Mouse (Mus musculus) midbrain, embryonic 16.5 days (tissue): ENCODE measurements around the gene Slc4a5. TPM values are rescaled to one million over a fixed set of nuclear protein-coding genes. Genes with fewer than 3 reads are reported as not detected.

Source experiments
- ATAC-seq: fragments of 200-750 bp; cut with Nextera tagmentation; 2 replicates; pipeline ENCODE4 v1.8.0; 2017; ENCODE audit warnings: moderate TSS enrichment
- H3K27ac ChIP-seq: fragments of 300-500 bp; sonication (generic); 2 replicates; pipeline ENCODE4 v1.5.1; 2014; ENCODE audit warnings: mild to moderate bottlenecking, low read length, mixed read lengths
- H3K27me3 ChIP-seq: fragments of 300-500 bp; sonication (generic); 2 replicates; pipeline ENCODE4 v1.6.1; 2014; ENCODE audit warnings: low read depth, low read length, mixed read lengths; ENCODE audit not compliant: control insufficient read depth, insufficient read depth
- H3K36me3 ChIP-seq: fragments of 300-500 bp; sonication (generic); 2 replicates; pipeline ENCODE4 v1.6.1; 2014; ENCODE audit warnings: mild to moderate bottlenecking, low read length, moderate library complexity, mixed read lengths; ENCODE audit not compliant: control insufficient read depth, insufficient read depth
- H3K4me1 ChIP-seq: fragments of 300-500 bp; sonication (generic); 2 replicates; pipeline ENCODE4 v1.6.1; 2014; ENCODE audit warnings: mild to moderate bottlenecking, low read length, mixed read lengths; ENCODE audit not compliant: control insufficient read depth, insufficient read depth
- H3K4me2 ChIP-seq: fragments of 300-500 bp; sonication (generic); 2 replicates; pipeline ENCODE4 v1.6.1; 2014; ENCODE audit warnings: mild to moderate bottlenecking, low read length, mixed read lengths
- H3K4me3 ChIP-seq: fragments of 300-500 bp; sonication (generic); 2 replicates; pipeline ENCODE4 v1.5.1; 2014; ENCODE audit warnings: low read depth, mild to moderate bottlenecking, low read length, moderate library complexity, mixed read lengths
- H3K9ac ChIP-seq: fragments of 300-500 bp; sonication (generic); 2 replicates; pipeline ENCODE4 v1.6.1; 2014; ENCODE audit warnings: low read depth, low read length, mixed read lengths
- H3K9me3 ChIP-seq: fragments of 300-500 bp; sonication (generic); replicated peaks from 2 replicates; pipeline ENCODE4 v1.6.1; 2014; ENCODE audit warnings: mild to moderate bottlenecking, low read length, mixed read lengths; ENCODE audit not compliant: control insufficient read depth, poor library complexity, severe bottlenecking
- WGBS: fragments of 180-500 bp; shearing (Covaris S2); extraction: QIAGEN DNeasy Blood & Tissue Kit; methylation state at CpG from one replicate; pipeline ENCODE4 v1.1.7; 2014; 5-methylcytosine and 5-hydroxymethylcytosine counted together
- polyA plus RNA-seq: library from polyadenylated mRNA; unstranded; fragments of >200 nt; fragmentation: Nextera tagmentation; extraction: Ambion mirVana; gene quantifications from 2 replicates; pipeline ENCODE4 v1.2.1, GENCODE M21; 2015

Gene Slc4a5
- polyA plus RNA-seq, 1 experiment from 2014 or later: 0.49 TPM

- ATAC-seq: no peak
- 96% methylated on average over 3 of the region's 3 CpGs for WGBS
- H3K27me3 ChIP-seq: no peaks in the 10 kb centered on the region
- H3K9ac ChIP-seq: no peak overlapping the region
- no peaks in the 10 kb centered on the region for H3K9me3 ChIP-seq
- H3K36me3 ChIP-seq: 0 out of 2 replicates have a peak, but pooled peaks cover 1% of the 10 kb centered on the region
- no peak overlapping the region for H3K4me2 ChIP-seq
- no peak overlapping the region for H3K4me3 ChIP-seq
- H3K4me1 ChIP-seq: peaks cover 12% of the 10 kb centered on the region
- no peak overlapping the region for H3K27ac ChIP-seq
Measured at GRCm38 (mm10) chr6:83347916-83348315, 128.3 kb downstream of the Slc4a5 start.

- H3K4me3 ChIP-seq: peak within 1 kb of the TSS; percentile 75
- H3K27ac ChIP-seq: peak within 1 kb of the TSS; percentile 39
- H3K27me3 ChIP-seq: no peaks in the 10 kb centered on the region
- H3K9me3 ChIP-seq: no peaks in the 10 kb centered on the region
- peak within 1 kb of the TSS; percentile 91 for H3K9ac ChIP-seq
- ATAC-seq: no peak; the same call in 1 of the 2 replicates
- H3K36me3 ChIP-seq: peaks cover 3% of the 10 kb centered on the region; the same call in 1 of the 2 replicates
- peaks cover 12% of the 10 kb centered on the region for H3K4me1 ChIP-seq
- H3K4me2 ChIP-seq: peak within 1 kb of the TSS; percentile 88
- 31% methylated on average over 6 of the region's 6 CpGs for WGBS
Measured at GRCm38 (mm10) chr6:83348873-83349272, 129.2 kb downstream of the Slc4a5 start, which contains the start of gene Bola3. Gene Bola3, plus strand, starts transcription at chr6:83349147.

GRCm38 (mm10) chr6:83349274-83349958 lies 129.8 kb downstream of the Slc4a5 start:
- ATAC-seq: peak; percentile 95
- WGBS: under 1% methylated on average over 53 of the region's 53 CpGs
- H3K27ac ChIP-seq: peak overlapping the region; percentile 39

GRCm38 (mm10) chr6:83350172-83350571 lies 130.5 kb downstream of the Slc4a5 start:
- 84% methylated on average over 7 of the region's 7 CpGs for WGBS
- peak overlapping the region; percentile 88 for H3K4me2 ChIP-seq
- H3K4me3 ChIP-seq: peak overlapping the region; percentile 75
- no peaks in the 10 kb centered on the region for H3K9me3 ChIP-seq
- H3K4me1 ChIP-seq: peaks cover 12% of the 10 kb centered on the region
- no peak overlapping the region for H3K27ac ChIP-seq
- H3K36me3 ChIP-seq: peaks cover 5% of the 10 kb centered on the region; the same call in 1 of the 2 replicates
- H3K9ac ChIP-seq: peak overlapping the region; percentile 91
- no peak for ATAC-seq
- H3K27me3 ChIP-seq: no peaks in the 10 kb centered on the region

More at GRCm38 (mm10) chr6:83349274-83349958, 129.8 kb downstream of the Slc4a5 start:
- H3K9ac ChIP-seq: peak overlapping the region; percentile 91
- H3K4me1 ChIP-seq: peaks cover 12% of the 10 kb centered on the region
- no peaks in the 10 kb centered on the region for H3K27me3 ChIP-seq
- peak overlapping the region; percentile 88 for H3K4me2 ChIP-seq
- H3K36me3 ChIP-seq: peaks cover 5% of the 10 kb centered on the region; the same call in 1 of the 2 replicates
- no peaks in the 10 kb centered on the region for H3K9me3 ChIP-seq
- H3K4me3 ChIP-seq: peak overlapping the region; percentile 75

GRCm38 (mm10) chr6:83350851-83351405 lies 131.3 kb downstream of the Slc4a5 start:
- H3K4me2 ChIP-seq: no peak overlapping the region
- H3K9ac ChIP-seq: no peak overlapping the region
- H3K27me3 ChIP-seq: no peaks in the 10 kb centered on the region
- H3K36me3 ChIP-seq: peaks cover 5% of the 10 kb centered on the region; the same call in 1 of the 2 replicates
- H3K9me3 ChIP-seq: no peaks in the 10 kb centered on the region
- H3K27ac ChIP-seq: no peak overlapping the region
- whole genome bisulfite sequencing: 91% methylated on average over 16 of the region's 16 CpGs
- peaks cover 12% of the 10 kb centered on the region for H3K4me1 ChIP-seq
- ATAC-seq: no peak
- H3K4me3 ChIP-seq: no peak overlapping the region

- no peak for ATAC-seq
- H3K27me3 ChIP-seq: no peaks in the 10 kb centered on the region
- H3K9ac ChIP-seq: no peak overlapping the region
- H3K4me1 ChIP-seq: peaks cover 12% of the 10 kb centered on the region
- WGBS: 83% methylated on average over 7 of the region's 7 CpGs
- no peak overlapping the region for H3K27ac ChIP-seq
- H3K4me3 ChIP-seq: no peak overlapping the region
- H3K36me3 ChIP-seq: peaks cover 5% of the 10 kb centered on the region; the same call in 1 of the 2 replicates
- H3K4me2 ChIP-seq: no peak overlapping the region
- H3K9me3 ChIP-seq: no peaks in the 10 kb centered on the region
Measured at GRCm38 (mm10) chr6:83351490-83352160, 132.0 kb downstream of the Slc4a5 start.

- H3K4me1 ChIP-seq: peaks cover 12% of the 10 kb centered on the region
- no peak for ATAC-seq
- peaks cover 5% of the 10 kb centered on the region; the same call in 1 of the 2 replicates for H3K36me3 ChIP-seq
- 94% methylated on average over 24 of the region's 24 CpGs for WGBS
- no peak overlapping the region for H3K4me2 ChIP-seq
- no peak overlapping the region for H3K9ac ChIP-seq
- H3K9me3 ChIP-seq: no peaks in the 10 kb centered on the region
- H3K27me3 ChIP-seq: no peaks in the 10 kb centered on the region
- H3K27ac ChIP-seq: no peak overlapping the region
- no peak overlapping the region for H3K4me3 ChIP-seq
Measured at GRCm38 (mm10) chr6:83352666-83353410, 133.2 kb downstream of the Slc4a5 start.
